In the genomic region with DNA sequence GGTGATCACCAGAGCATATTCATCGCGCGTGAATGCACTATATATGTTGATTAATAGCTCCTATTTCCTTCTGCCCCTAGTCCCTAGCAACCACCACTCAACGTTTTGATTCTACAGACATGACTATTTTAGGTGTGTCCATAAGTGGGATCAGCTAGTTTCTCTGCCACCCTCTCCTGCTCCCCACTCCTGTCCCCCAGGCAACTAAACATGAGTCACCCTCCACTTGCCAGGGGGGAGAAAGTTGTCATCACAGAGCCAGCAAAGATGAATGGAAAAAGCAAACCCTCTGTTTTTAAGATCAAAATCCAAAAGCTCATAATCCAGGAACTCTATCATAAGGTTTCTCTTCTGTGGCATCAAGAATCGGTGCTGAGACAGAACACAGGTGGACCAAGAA, we compare ENCODE assay signal across 34 mouse cellular contexts.
"Had no signal": no experiment of that assay in that cellular context is flagged by ENCODE, and none has a peak within 500 bp of the region (broad histone marks: within the 10 kb centered on the region; RNA-seq: fewer than 3 reads in every experiment).

No protein-coding gene starts in this region.

- H3K9ac ChIP-seq: heart, embryonic 12.5 days; heart, embryonic 13.5 days; heart, embryonic 15.5 days; hindbrain, embryonic 12.5 days; hindbrain, embryonic 13.5 days; hindbrain, embryonic 14.5 days; hindbrain, embryonic 15.5 days; intestine, embryonic 15.5 days; kidney, embryonic 15.5 days had no signal

- H3K27ac ChIP-seq: heart, embryonic 13.5 days; heart, embryonic 15.5 days; hindbrain, embryonic 10.5 days; hindbrain, embryonic 12.5 days; hindbrain, embryonic 13.5 days; hindbrain, embryonic 14.5 days; hindbrain, embryonic 15.5 days; hindbrain, postnatal 0 days; intestine, embryonic 15.5 days; kidney, embryonic 15.5 days; kidney, postnatal 0 days; layer of hippocampus, adult 2 months had no signal

- ATAC-seq: hindbrain, embryonic 16.5 days; hindbrain, postnatal 0 days; inflammation-experienced regulatory T-cells, adult 6 months; intestine, embryonic 15.5 days; intestine, embryonic 16.5 days; intestine, postnatal 0 days had no signal

- H3K4me3 ChIP-seq: heart, embryonic 12.5 days; heart, embryonic 13.5 days; heart, embryonic 15.5 days; hindbrain, embryonic 10.5 days; hindbrain, embryonic 12.5 days; hindbrain, embryonic 13.5 days; hindbrain, embryonic 15.5 days; intestine, embryonic 15.5 days; kidney, embryonic 15.5 days; layer of hippocampus, adult 2 months had no signal

- H3K9me3 ChIP-seq: heart, embryonic 12.5 days; heart, embryonic 13.5 days; heart, embryonic 15.5 days; hindbrain, embryonic 10.5 days; hindbrain, embryonic 12.5 days; hindbrain, embryonic 13.5 days; hindbrain, embryonic 15.5 days; intestine, embryonic 15.5 days; kidney, embryonic 15.5 days had no signal

- DNase-seq: heart, postnatal 10 days; heart, postnatal 14 days; heart, postnatal 36 days; heart, postnatal 4 days; kidney, adult 11 months; kidney, adult 18-20 months; kidney, adult 2 months; kidney, adult 8-10 months; kidney, adult 9 months; kidney, postnatal 10 days; kidney, postnatal 14 days; kidney, postnatal 25 days; kidney, postnatal 36 days; kidney, postnatal 4 days; layer of hippocampus, adult 9-11 months; layer of hippocampus, postnatal 36 days had no signal

- H3K27me3 ChIP-seq: heart, embryonic 12.5 days; heart, embryonic 13.5 days; heart, embryonic 15.5 days; hindbrain, embryonic 12.5 days; hindbrain, embryonic 13.5 days; hindbrain, embryonic 15.5 days; intestine, embryonic 15.5 days; kidney, embryonic 15.5 days had no signal

- H3K4me2 ChIP-seq: heart, embryonic 11.5 days; heart, embryonic 12.5 days; heart, embryonic 13.5 days; heart, embryonic 15.5 days; hindbrain, embryonic 12.5 days; hindbrain, embryonic 13.5 days; hindbrain, embryonic 14.5 days; hindbrain, embryonic 15.5 days; intestine, embryonic 15.5 days; kidney, embryonic 15.5 days had no signal

- H3K36me3 ChIP-seq: heart, embryonic 12.5 days; heart, embryonic 13.5 days; heart, embryonic 15.5 days; hindbrain, embryonic 10.5 days; hindbrain, embryonic 12.5 days; hindbrain, embryonic 13.5 days; hindbrain, embryonic 15.5 days; intestine, embryonic 15.5 days; kidney, embryonic 15.5 days had no signal

- H3K4me1 ChIP-seq: heart, embryonic 12.5 days; heart, embryonic 13.5 days; heart, embryonic 15.5 days; hindbrain, embryonic 10.5 days; hindbrain, embryonic 12.5 days; hindbrain, embryonic 13.5 days; hindbrain, embryonic 15.5 days; intestine, embryonic 15.5 days; kidney, embryonic 15.5 days had no signal
